Mouse (Mus musculus) liver, embryonic 12.5 days (tissue): ENCODE measurements around the gene Snx9. TPM values are rescaled to one million over a fixed set of nuclear protein-coding genes. Genes with fewer than 3 reads are reported as not detected.

Experiments
- ATAC-seq: fragments of 200-750 bp; cut with Nextera tagmentation; 2 replicates; pipeline ENCODE4 v1.8.0; 2017; ENCODE audit warnings: moderate number of reproducible peaks, mild to moderate bottlenecking, moderate library complexity
- H3K27ac ChIP-seq: fragments of 300-500 bp; sonication (generic); 2 replicates; pipeline ENCODE4 v1.5.1; 2016; ENCODE audit warnings: mild to moderate bottlenecking
- H3K27me3 ChIP-seq: fragments of 300-500 bp; sonication (generic); replicated peaks from 2 replicates; pipeline ENCODE4 v1.6.1; 2016; ENCODE audit warnings: mild to moderate bottlenecking, moderate library complexity
- H3K36me3 ChIP-seq: fragments of 300-500 bp; sonication (generic); 2 replicates; pipeline ENCODE4 v1.6.1; 2016; ENCODE audit warnings: mild to moderate bottlenecking, moderate library complexity
- H3K4me1 ChIP-seq: fragments of 300-500 bp; sonication (generic); 2 replicates; pipeline ENCODE4 v1.6.1; 2016
- H3K4me2 ChIP-seq: fragments of 300-500 bp; sonication (generic); 2 replicates; pipeline ENCODE4 v1.6.1; 2016; ENCODE audit warnings: mild to moderate bottlenecking, moderate library complexity
- H3K4me3 ChIP-seq: fragments of 300-500 bp; sonication (generic); 2 replicates; pipeline ENCODE4 v1.5.1; 2016; ENCODE audit warnings: mild to moderate bottlenecking, moderate library complexity
- H3K9ac ChIP-seq: fragments of 300-500 bp; sonication (generic); 2 replicates; pipeline ENCODE4 v1.6.1; 2016; ENCODE audit warnings: mild to moderate bottlenecking, moderate library complexity
- H3K9me3 ChIP-seq: fragments of 300-500 bp; sonication (generic); replicated peaks from 2 replicates; pipeline ENCODE4 v1.6.1; 2016; ENCODE audit warnings: mild to moderate bottlenecking, moderate library complexity
- WGBS: fragments of 180-500 bp; shearing (Covaris S2); methylation state at CpG from one replicate; pipeline ENCODE4 v1.1.7; 2016; ENCODE audit not compliant: insufficient replicate concordance; 5-methylcytosine and 5-hydroxymethylcytosine counted together
- polyA plus RNA-seq: library from polyadenylated mRNA; unstranded; fragments of >200 nt; fragmentation: Nextera tagmentation; extraction: Ambion mirVana; gene quantifications from 2 replicates; pipeline ENCODE4 v1.2.1, GENCODE M21; 2016

Gene Snx9
- polyA plus RNA-seq, 1 experiment from 2014 or later, result 22.7 TPM

DNA sequence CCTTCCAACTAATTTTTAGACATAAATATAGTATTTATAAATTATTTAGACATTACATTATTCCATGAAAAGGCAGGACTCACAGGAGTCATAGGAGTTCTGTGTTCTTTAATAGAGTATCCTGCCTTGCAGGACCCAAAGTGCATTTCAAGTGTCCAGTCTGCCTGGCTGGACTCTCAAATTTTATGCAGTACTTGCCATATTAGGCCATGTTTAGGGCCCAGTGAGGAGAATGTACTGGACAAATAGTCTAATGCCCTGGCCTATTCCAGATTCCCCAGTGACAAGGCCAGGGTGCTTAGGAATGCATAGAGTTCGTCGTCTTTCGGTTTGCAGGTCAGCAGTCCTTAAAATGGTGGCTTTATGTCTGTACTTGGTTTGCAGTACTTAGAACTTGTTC lies 8.9 kb downstream of the Snx9 start:
- H3K4me2 ChIP-seq, result no peak overlapping the region
- 89% methylated on average over 3 of the region's 3 CpGs for WGBS
- no peaks in the 10 kb centered on the region for H3K27me3 ChIP-seq

DNA sequence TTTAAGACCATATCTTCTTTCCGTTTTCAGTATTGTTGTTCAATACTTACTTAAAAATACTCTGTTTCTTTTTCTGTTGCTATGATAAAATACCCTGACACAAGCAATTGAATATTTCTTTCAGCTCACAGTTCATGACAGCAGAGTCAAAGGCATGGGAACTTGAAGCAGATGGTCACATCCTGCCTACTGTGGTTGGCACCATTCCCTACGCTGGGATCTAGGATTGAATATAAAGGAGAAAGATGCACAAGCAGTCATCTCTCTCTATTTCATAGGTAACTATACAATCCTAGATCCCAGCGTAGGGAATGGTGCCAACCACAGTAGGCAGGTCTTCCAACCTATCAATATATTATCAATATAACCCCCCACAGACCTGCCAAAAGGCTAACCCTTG lies 9.3 kb downstream of the Snx9 start:
- no peaks in the 10 kb centered on the region for H3K9me3 ChIP-seq
- H3K4me2 ChIP-seq, result no peak overlapping the region
- H3K27ac ChIP-seq, result no peak overlapping the region
- H3K4me3 ChIP-seq, result no peak overlapping the region
- no peak overlapping the region for H3K9ac ChIP-seq
- H3K27me3 ChIP-seq, result no peaks in the 10 kb centered on the region
- WGBS, result 84% methylated on average over 3 of the region's 3 CpGs
- peaks cover 10% of the 10 kb centered on the region; the same call in 1 of the 2 replicates for H3K36me3 ChIP-seq
- no peak for ATAC-seq
- H3K4me1 ChIP-seq, result peaks cover 27% of the 10 kb centered on the region

More for the DNA sequence above, 8.9 kb downstream of the Snx9 start:
- peaks cover 31% of the 10 kb centered on the region for H3K4me1 ChIP-seq
- no peak overlapping the region for H3K27ac ChIP-seq
- H3K4me3 ChIP-seq, result no peak overlapping the region
- no peak overlapping the region for H3K9ac ChIP-seq
- peaks cover 10% of the 10 kb centered on the region; the same call in 1 of the 2 replicates for H3K36me3 ChIP-seq
- no peak for ATAC-seq
- no peaks in the 10 kb centered on the region for H3K9me3 ChIP-seq

DNA sequence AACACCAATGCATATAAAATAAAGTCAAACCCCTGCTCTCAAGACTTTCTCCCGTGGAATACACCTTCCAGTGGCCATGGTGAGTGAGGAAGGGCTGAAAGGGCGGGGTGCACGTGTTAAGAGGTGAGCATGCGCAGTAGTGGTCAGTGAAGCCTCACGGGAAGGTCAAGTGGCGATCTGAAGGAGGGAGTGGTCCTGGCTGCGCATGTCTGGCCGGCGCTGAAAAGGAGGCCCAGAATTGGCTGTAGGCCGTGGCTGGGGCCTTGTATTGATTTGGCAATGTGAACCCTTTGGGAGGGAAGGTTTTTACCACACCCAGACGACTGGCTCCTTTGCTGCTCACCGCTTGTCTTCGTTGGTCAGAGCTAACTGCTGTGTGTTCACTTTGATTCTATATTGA lies 12.8 kb downstream of the Snx9 start:
- Histone ChIP-seq H3K27me3 (no peaks in the 10 kb centered on the region), H3K36me3 (peaks cover 10% of the 10 kb centered on the region; the same call in 1 of the 2 replicates), H3K27ac (no peak overlapping the region), H3K4me1 (peaks cover 22% of the 10 kb centered on the region), H3K9ac (no peak overlapping the region), H3K4me3 (no peak overlapping the region), H3K4me2 (no peak overlapping the region), H3K9me3 (no peaks in the 10 kb centered on the region)
- ATAC-seq, result no peak
- 85% methylated on average over 13 of the region's 13 CpGs for WGBS

DNA sequence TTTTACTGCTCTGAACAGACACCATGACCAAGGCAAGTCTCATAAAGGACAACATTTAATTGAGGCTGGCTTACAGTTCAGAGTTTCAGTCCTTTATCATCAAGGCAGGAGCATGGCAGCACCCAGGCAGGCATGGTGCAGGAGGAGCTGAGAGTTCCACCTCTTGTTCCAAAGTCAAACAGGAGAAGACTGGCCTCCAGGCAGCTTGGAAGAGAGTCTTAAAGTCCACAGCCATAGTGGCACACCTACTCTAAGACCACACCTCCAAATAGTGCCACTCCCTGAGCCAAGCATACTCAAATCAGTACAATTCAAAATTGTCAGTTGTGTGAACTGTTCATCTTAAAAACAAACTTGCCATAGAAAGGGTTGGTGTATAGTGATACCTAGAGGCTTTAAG lies 14.4 kb downstream of the Snx9 start:
- Histone ChIP-seq H3K4me1 (peaks cover 13% of the 10 kb centered on the region), H3K27me3 (no peaks in the 10 kb centered on the region), H3K4me3 (no peak overlapping the region), H3K4me2 (no peak overlapping the region), H3K9me3 (no peaks in the 10 kb centered on the region), H3K9ac (no peak overlapping the region), H3K27ac (no peak overlapping the region), H3K36me3 (peaks cover 10% of the 10 kb centered on the region; the same call in 1 of the 2 replicates)
- no peak for ATAC-seq

DNA sequence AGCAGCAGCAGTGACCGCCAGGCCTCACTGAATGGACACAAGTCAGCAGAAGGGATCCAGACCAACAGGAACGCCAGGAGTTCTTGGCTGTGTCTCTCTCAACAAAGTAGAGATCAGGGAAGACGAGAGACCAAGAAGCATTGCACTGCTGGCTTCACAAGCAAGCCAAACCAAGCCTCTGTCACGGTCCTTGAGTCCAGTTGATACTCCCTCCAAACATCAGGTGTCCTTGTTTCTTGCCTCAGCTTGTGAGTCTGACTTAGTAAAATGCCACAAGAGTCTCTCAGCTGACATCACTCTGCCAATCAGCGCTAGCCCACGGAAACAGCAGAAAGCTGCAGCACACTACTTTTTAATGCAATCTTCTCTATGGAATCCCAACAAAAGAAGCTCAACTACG lies 15.3 kb downstream of the Snx9 start:
- H3K27me3 ChIP-seq, result no peaks in the 10 kb centered on the region
- H3K4me1 ChIP-seq, result peaks cover 13% of the 10 kb centered on the region
- no peak for ATAC-seq
- no peak overlapping the region for H3K27ac ChIP-seq
- no peak overlapping the region for H3K4me3 ChIP-seq
- no peak overlapping the region for H3K4me2 ChIP-seq
- H3K9me3 ChIP-seq, result no peaks in the 10 kb centered on the region
- H3K36me3 ChIP-seq, result peaks cover 10% of the 10 kb centered on the region; the same call in 1 of the 2 replicates
- 83% methylated on average over 7 of the region's 7 CpGs for WGBS
- no peak overlapping the region for H3K9ac ChIP-seq

DNA sequence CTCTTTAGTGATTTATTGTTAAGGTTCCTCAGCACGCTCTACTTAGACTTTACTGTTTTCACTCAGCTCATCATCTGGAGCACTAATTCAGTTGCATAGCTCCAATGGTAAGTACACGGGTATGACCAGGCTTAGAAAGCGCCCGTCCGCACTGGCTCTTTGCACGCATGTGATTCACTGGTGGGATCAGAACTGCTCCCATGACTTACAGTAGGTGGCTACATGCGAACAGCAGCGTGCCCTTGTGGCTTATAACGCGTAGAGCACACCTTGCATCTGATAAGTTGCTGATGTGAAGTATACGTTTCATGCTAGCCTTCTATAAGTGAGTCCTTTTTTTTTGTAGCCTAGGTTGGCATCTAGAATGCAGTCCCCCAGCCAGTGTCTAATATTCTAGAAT lies 16.1 kb downstream of the Snx9 start:
- H3K36me3 ChIP-seq, result peaks cover 10% of the 10 kb centered on the region; the same call in 1 of the 2 replicates
- H3K9ac ChIP-seq, result no peak overlapping the region
- H3K9me3 ChIP-seq, result no peaks in the 10 kb centered on the region
- H3K4me2 ChIP-seq, result no peak overlapping the region
- no peak overlapping the region for H3K27ac ChIP-seq
- no peaks in the 10 kb centered on the region for H3K27me3 ChIP-seq
- H3K4me3 ChIP-seq, result no peak overlapping the region
- H3K4me1 ChIP-seq, result peaks cover 13% of the 10 kb centered on the region
- no peak for ATAC-seq
- WGBS, result 84% methylated on average over 11 of the region's 11 CpGs

DNA sequence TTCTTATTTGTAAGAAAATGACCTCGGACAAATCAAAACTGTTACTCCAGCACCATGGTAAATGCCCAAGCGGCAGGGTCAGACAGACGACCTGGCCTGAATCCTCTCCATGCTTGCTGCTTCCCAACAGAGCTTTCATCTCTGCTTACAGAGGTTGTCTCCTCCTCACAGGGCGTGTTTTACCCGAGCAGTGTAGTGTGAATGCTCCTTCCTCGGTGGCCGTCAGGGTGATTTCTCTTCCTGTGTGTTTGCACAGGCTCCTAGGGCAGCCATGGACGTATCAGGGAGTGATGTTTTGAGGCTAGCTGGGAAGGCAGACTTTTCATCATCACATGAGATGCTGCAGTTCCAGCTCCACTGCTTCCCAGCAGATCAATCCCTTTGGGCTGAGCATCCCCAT lies 17.1 kb downstream of the Snx9 start:
- H3K9ac ChIP-seq, result no peak overlapping the region
- no peak overlapping the region for H3K4me2 ChIP-seq
- no peak overlapping the region for H3K4me3 ChIP-seq
- peaks cover 10% of the 10 kb centered on the region; the same call in 1 of the 2 replicates for H3K36me3 ChIP-seq
- no peak for ATAC-seq
- peaks cover 14% of the 10 kb centered on the region for H3K4me1 ChIP-seq
- WGBS, result 54% methylated on average over 8 of the region's 8 CpGs
- H3K9me3 ChIP-seq, result no peaks in the 10 kb centered on the region
- H3K27ac ChIP-seq, result no peak overlapping the region
- H3K27me3 ChIP-seq, result no peaks in the 10 kb centered on the region

DNA sequence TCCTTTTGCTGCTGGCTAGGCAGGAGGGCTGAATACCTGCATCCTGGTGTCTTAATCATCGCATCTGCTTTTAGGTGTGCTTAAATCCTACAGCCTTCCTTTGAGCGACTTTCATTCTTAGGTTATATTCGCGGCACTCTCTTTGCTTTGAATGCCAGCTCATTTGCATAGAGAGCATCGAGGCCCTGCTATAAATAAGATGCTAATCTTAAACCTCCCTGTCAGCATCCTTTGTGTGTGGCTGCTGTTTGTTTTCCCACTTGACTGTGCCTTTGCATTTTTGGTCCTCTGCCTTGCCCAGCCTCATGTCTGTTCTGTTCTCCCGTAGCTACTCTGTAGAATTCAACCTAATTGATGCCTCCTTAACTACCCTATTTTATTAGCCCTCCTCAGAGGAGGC lies 21.2 kb downstream of the Snx9 start:
- Histone ChIP-seq H3K4me3 (no peak overlapping the region), H3K36me3 (no peaks in the 10 kb centered on the region), H3K27me3 (no peaks in the 10 kb centered on the region), H3K9me3 (no peaks in the 10 kb centered on the region), H3K9ac (no peak overlapping the region), H3K27ac (no peak overlapping the region), H3K4me1 (peaks cover 18% of the 10 kb centered on the region), H3K4me2 (no peak overlapping the region)
- 55% methylated on average over 6 of the region's 6 CpGs for WGBS
- ATAC-seq, result no peak

DNA sequence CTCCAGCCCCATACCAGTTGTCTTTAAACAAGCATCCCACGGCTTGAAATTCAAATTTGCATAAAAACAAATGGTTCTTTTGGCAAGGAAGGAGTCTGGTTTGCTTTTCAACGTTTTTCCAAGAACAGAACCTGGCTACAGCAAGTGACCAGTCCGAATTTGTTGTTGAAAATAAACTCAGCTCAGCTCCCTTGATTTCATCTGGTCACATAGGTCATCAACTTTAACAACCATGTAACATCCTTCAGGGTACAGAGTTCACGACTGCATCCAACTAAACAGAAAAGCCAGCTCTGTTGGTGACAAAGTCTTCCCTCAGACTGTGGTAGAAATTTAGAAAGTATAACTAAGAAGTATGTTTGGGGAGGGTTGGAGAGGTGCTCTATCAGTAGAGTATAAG lies 21.7 kb downstream of the Snx9 start:
- 52% methylated on average over 4 of the region's 4 CpGs for WGBS
- H3K4me3 ChIP-seq, result no peak overlapping the region
- H3K4me1 ChIP-seq, result peaks cover 24% of the 10 kb centered on the region
- no peaks in the 10 kb centered on the region for H3K9me3 ChIP-seq
- no peak overlapping the region for H3K4me2 ChIP-seq
- no peak overlapping the region for H3K9ac ChIP-seq
- H3K27ac ChIP-seq, result no peak overlapping the region
- ATAC-seq, result no peak
- H3K27me3 ChIP-seq, result no peaks in the 10 kb centered on the region
- no peaks in the 10 kb centered on the region for H3K36me3 ChIP-seq

DNA sequence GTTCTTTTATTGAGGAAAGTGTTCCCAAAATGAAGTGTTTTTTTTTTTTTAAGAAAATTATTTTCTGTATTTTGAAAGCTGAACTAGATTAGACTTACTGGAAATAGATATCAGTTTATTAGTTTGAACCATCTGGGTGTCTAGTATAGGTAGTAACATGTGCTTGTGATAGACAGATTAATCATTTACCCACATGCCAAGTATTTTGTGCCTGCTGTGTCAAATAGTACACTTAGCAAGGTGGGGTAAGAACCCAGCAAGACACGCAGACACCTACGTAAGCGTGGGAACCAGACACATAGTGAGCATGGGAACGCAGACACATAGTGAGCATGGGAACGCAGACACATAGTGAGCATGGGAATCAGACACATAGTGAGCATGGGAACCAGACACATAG lies 22.6 kb downstream of the Snx9 start:
- Histone ChIP-seq H3K36me3 (no peaks in the 10 kb centered on the region), H3K4me1 (peaks cover 26% of the 10 kb centered on the region), H3K4me2 (no peak overlapping the region), H3K27ac (no peak overlapping the region), H3K9me3 (no peaks in the 10 kb centered on the region), H3K9ac (no peak overlapping the region), H3K4me3 (no peak overlapping the region), H3K27me3 (no peaks in the 10 kb centered on the region)
- 80% methylated on average over 5 of the region's 5 CpGs for WGBS
- no peak for ATAC-seq

DNA sequence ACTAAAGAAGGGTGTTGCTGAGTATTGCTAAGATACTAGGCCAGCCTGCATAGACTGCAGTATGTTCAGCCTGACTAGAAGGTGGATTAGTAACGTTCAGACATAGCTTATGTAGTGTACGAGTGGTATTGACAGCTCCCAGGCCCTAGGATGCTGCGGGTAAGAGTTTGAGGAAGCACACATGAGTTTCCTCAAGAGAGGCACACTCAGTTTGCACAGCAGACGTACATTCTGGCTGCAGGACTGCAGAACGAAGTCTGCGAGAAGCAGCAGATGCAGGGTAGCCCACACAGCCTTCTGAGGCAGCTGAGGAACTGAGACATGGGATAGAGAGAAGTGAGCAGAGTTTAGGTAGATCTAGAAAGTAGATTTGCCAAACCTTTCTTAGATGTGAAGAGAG lies 26.3 kb downstream of the Snx9 start:
- Histone ChIP-seq H3K4me2 (no peak overlapping the region), H3K9me3 (no peaks in the 10 kb centered on the region), H3K36me3 (no peaks in the 10 kb centered on the region), H3K4me1 (peaks cover 32% of the 10 kb centered on the region), H3K9ac (no peak overlapping the region), H3K27me3 (no peaks in the 10 kb centered on the region), H3K27ac (no peak overlapping the region), H3K4me3 (no peak overlapping the region)
- 30% methylated on average over 6 of the region's 6 CpGs for WGBS
- ATAC-seq, result no peak

DNA sequence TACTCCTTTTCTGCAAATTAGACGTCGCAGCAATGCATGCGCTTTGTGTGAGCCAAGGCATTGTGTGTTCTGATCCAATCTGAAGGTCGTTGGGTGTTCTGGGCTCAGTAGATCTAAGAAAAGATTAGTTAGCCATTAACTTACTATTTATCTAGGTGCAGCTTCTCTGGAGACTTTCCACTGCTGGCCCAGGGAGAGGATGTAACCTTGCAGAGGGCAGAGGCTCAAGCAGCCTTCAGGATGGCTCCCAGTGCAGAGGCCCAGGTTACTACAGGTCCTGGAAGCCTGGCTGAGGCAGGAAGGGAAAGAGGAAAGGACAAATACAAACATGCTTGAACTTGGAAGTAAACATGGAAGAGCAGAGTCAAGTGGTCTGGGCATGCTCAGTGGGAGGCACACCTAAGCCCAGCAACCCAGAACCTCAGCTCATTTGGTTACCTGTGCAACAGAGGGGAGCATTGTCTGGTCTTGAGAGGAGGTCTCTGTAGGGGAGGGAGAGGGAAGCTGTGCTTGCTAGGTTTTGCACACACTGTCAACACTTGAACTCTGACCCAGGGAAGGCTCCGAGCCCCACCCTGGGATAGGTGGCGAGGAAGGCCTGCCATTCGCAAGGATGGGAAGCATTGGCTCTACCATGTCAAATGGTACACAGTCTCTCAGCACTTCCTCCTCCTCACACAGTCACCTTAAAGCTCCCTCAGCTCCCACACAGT lies 27.3 kb downstream of the Snx9 start:
- WGBS, result 70% methylated on average over 7 of the region's 7 CpGs
- no peaks in the 10 kb centered on the region for H3K27me3 ChIP-seq
- no peak overlapping the region for H3K4me2 ChIP-seq
- H3K36me3 ChIP-seq, result no peaks in the 10 kb centered on the region
- no peak overlapping the region for H3K9ac ChIP-seq
- H3K9me3 ChIP-seq, result no peaks in the 10 kb centered on the region
- H3K4me1 ChIP-seq, result peaks cover 25% of the 10 kb centered on the region
- H3K4me3 ChIP-seq, result no peak overlapping the region
- no peak for ATAC-seq
- H3K27ac ChIP-seq, result no peak overlapping the region

DNA sequence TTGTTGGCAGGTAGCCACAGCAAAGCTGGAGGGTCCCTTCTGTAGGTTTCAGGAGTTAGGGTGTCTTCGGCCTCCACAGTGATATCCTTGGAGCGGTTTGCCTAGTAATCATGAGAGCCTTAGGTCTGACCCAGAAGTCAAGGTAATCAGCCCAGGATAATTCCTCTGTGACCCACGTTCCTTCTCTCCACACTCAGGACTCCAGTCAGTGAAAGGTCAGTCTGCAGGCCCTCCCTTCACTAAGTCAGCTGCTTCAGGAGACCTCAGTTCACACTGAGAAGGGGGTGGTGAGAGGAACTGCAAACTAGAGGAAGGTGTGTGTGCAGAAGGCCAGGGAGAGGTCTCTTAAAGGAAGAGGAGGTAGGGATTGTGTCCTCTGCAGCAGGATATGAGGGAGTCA lies 28.3 kb downstream of the Snx9 start:
- H3K9ac ChIP-seq, result no peak overlapping the region
- H3K27me3 ChIP-seq, result no peaks in the 10 kb centered on the region
- peaks cover 33% of the 10 kb centered on the region for H3K4me1 ChIP-seq
- no peaks in the 10 kb centered on the region for H3K36me3 ChIP-seq
- 67% methylated on average over 3 of the region's 3 CpGs for WGBS
- H3K4me2 ChIP-seq, result no peak overlapping the region
- no peaks in the 10 kb centered on the region for H3K9me3 ChIP-seq
- H3K4me3 ChIP-seq, result no peak overlapping the region
- H3K27ac ChIP-seq, result no peak overlapping the region
- ATAC-seq, result no peak
